Mouse (Mus musculus) lung, postnatal 0 days (tissue): ENCODE data around the gene Hoxa13. TPM values are rescaled to one million over a fixed set of nuclear protein-coding genes. Genes with fewer than 3 reads are reported as not detected.

ENCODE experiments used
- ATAC-seq: fragments of 200-750 bp; cut with Nextera tagmentation; 2 replicates; pipeline ENCODE4 v1.8.0; 2017; ENCODE audit warnings: moderate library complexity
- DNase-seq: peaks from one replicate; pipeline ENCODE4 v3.0.0-alpha.2; 2016; ENCODE audit warnings: low spot score
- H3K27ac ChIP-seq: fragments of 300-500 bp; sonication (generic); 2 replicates; pipeline ENCODE4 v1.5.1; 2014; ENCODE audit warnings: antibody characterized with exemption, mild to moderate bottlenecking, low read length, mixed read lengths
- H3K27me3 ChIP-seq: fragments of 300-500 bp; sonication (generic); replicated peaks from 2 replicates; pipeline ENCODE4 v1.6.1; 2014; ENCODE audit warnings: low read length, mixed read lengths; ENCODE audit not compliant: insufficient read depth
- H3K36me3 ChIP-seq: fragments of 300-500 bp; sonication (generic); 2 replicates; pipeline ENCODE4 v1.6.1; 2014; ENCODE audit warnings: low read length, mixed read lengths; ENCODE audit not compliant: insufficient read depth
- H3K4me1 ChIP-seq: fragments of 300-500 bp; sonication (generic); 2 replicates; pipeline ENCODE4 v1.6.1; 2014; ENCODE audit warnings: antibody characterized with exemption, low read depth, low read length, mixed read lengths; ENCODE audit not compliant: insufficient read depth
- H3K4me2 ChIP-seq: fragments of 300-500 bp; sonication (generic); replicated peaks from 2 replicates; pipeline ENCODE4 v1.6.1; 2014; ENCODE audit warnings: low read depth, mild to moderate bottlenecking, low read length, moderate library complexity, mixed read lengths
- H3K4me3 ChIP-seq: fragments of 300-500 bp; sonication (generic); 2 replicates; pipeline ENCODE4 v1.5.1; 2014; ENCODE audit warnings: low read depth, low read length
- H3K9ac ChIP-seq: fragments of 300-500 bp; sonication (generic); replicated peaks from 2 replicates; pipeline ENCODE4 v1.6.1; 2014; ENCODE audit warnings: low read depth, mild to moderate bottlenecking
- H3K9me3 ChIP-seq: fragments of 300-500 bp; sonication (generic); 2 replicates; pipeline ENCODE4 v1.6.1; 2016; ENCODE audit warnings: low read length, mixed read lengths
- CTCF ChIP-seq: IDR thresholded peaks from 2 replicates; pipeline ENCODE4 v1.5.1; 2016; ENCODE audit warnings: antibody characterized with exemption, mild to moderate bottlenecking
- EP300 ChIP-seq: IDR thresholded peaks from 2 replicates; pipeline ENCODE4 v1.6.1; 2016; ENCODE audit warnings: antibody characterized with exemption, mild to moderate bottlenecking, control low read depth
- WGBS: fragments of 180-500 bp; shearing (Covaris S2); extraction: QIAGEN DNeasy Blood & Tissue Kit; methylation state at CpG from one replicate; pipeline ENCODE4 v1.1.7; 2014; 5-methylcytosine and 5-hydroxymethylcytosine counted together
- polyA plus RNA-seq: library from polyadenylated mRNA; unstranded; fragments of >200 nt; fragmentation: Nextera tagmentation; extraction: Ambion mirVana; gene quantifications from 2 replicates; pipeline ENCODE4 v1.2.1, GENCODE M21; 2015

Hoxa13 gene
- polyA plus RNA-seq, 1 experiment from 2014 or later = not detected

- H3K27ac ChIP-seq = no peak overlapping the region
- no peaks in the 10 kb centered on the region for H3K36me3 ChIP-seq
- peak overlapping the region; percentile 85 for H3K4me2 ChIP-seq
- no peak overlapping the region for H3K9ac ChIP-seq
- 31% methylated on average over 12 of the region's 12 CpGs for WGBS
- H3K4me1 ChIP-seq = peaks cover 10% of the 10 kb centered on the region
- no peak for ATAC-seq
- no peaks in the 10 kb centered on the region for H3K9me3 ChIP-seq
- no peak for TF ChIP-seq CTCF
- no peak for TF ChIP-seq EP300
- no peak for DNase-seq
- peak overlapping the region; percentile 52 for H3K4me3 ChIP-seq
- H3K27me3 ChIP-seq = peaks cover 90% of the 10 kb centered on the region
Measured at GRCm38 (mm10) chr6:52220865-52221310, 39.8 kb downstream of the Hoxa13 start.

GRCm38 (mm10) chr6:52220003-52220864 lies 40.4 kb downstream of the Hoxa13 start:
- Histone ChIP-seq H3K36me3 (no peaks in the 10 kb centered on the region), H3K9me3 (no peaks in the 10 kb centered on the region), H3K4me1 (peaks cover 10% of the 10 kb centered on the region), H3K4me2 (no peak overlapping the region), H3K27me3 (peaks cover 90% of the 10 kb centered on the region), H3K9ac (no peak overlapping the region), H3K4me3 (no peak overlapping the region), H3K27ac (no peak overlapping the region)
- TF ChIP-seq EP300 = no peak
- TF ChIP-seq CTCF = no peak
- no peak for ATAC-seq
- no peak for DNase-seq
- WGBS = 52% methylated on average over 32 of the region's 32 CpGs

DNA sequence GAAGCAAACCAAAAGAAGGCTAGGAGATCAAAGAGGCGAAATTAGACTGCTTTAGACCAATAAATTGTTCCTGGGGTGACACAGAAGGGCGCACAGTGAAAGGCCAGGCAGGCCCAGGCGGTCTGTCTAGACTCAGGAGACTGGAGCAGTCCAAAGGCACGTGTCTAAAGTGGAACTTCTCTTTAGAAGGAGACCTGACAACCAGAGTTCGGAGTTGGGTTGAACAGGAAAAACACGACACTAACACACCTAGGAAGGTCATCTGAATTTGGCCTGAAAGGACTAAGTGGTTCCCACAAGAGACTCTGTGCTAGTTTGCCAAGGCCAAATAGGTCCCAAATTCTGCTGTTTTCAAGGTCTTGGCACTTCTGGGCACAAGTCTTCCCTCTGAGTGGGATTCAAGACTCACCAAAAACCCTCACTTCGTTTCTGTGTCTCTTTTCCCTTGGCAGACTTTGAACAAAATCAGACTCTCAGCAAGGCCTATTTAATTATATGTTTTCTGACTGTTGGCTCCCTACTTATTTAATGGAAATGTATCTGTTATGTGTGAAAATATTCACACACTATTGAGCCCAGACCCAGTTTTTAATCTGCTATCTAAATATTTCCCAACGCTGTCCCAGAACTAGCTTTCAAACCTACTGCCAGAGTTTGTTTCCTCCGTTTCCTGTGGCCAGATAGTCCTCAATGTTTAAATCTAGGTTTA lies 41.3 kb downstream of the Hoxa13 start:
- Histone ChIP-seq H3K4me1 (peaks cover 10% of the 10 kb centered on the region), H3K27ac (no peak overlapping the region), H3K36me3 (no peaks in the 10 kb centered on the region), H3K4me2 (no peak overlapping the region), H3K9ac (no peak overlapping the region), H3K9me3 (no peaks in the 10 kb centered on the region), H3K4me3 (no peak overlapping the region), H3K27me3 (peaks cover 90% of the 10 kb centered on the region)
- no peak for TF ChIP-seq EP300
- no peak for TF ChIP-seq CTCF
- 62% methylated on average over 9 of the region's 9 CpGs for WGBS
- ATAC-seq (no peak), DNase-seq (no peak)

DNA sequence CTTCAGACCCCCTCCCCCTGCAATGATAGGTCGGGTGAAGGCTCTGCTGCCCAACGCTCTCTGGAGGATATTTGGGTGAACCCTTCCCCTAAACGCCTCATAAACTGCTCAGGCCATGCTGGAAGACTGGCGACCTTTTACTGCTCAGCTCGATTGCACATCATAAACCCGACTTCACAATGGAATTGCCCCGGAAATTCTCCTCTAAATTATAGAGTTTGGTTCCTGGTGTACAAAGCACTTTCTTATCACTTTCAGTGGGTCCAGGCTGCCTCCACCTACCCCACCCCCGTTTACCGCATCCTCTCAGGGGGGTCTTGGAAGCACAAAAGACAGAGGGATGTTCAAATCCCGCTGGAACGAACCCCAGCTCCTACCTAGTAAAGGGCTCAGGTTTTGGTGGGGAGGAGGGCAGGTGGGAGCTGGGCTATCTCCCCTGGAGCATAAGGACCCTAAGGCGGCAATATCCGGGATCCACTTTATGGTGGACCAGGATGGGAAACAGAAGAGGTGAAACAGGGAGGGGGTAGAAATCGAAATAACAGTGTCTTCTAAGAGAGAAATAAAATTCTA lies 42.0 kb downstream of the Hoxa13 start:
- no peak overlapping the region for H3K4me3 ChIP-seq
- peaks cover 10% of the 10 kb centered on the region for H3K4me1 ChIP-seq
- ATAC-seq (no peak), DNase-seq (no peak)
- H3K27me3 ChIP-seq = peaks cover 88% of the 10 kb centered on the region
- H3K36me3 ChIP-seq = no peaks in the 10 kb centered on the region
- no peak overlapping the region for H3K9ac ChIP-seq
- H3K27ac ChIP-seq = no peak overlapping the region
- TF ChIP-seq EP300 = no peak
- TF ChIP-seq CTCF = no peak
- H3K9me3 ChIP-seq = no peaks in the 10 kb centered on the region
- 29% methylated on average over 14 of the region's 14 CpGs for WGBS
- H3K4me2 ChIP-seq = no peak overlapping the region

GRCm38 (mm10) chr6:52217895-52218642 lies 42.6 kb downstream of the Hoxa13 start:
- Histone ChIP-seq H3K27ac (no peak overlapping the region), H3K27me3 (peaks cover 86% of the 10 kb centered on the region), H3K4me1 (peaks cover 10% of the 10 kb centered on the region), H3K9me3 (no peaks in the 10 kb centered on the region), H3K9ac (0 out of 2 replicates have a peak overlapping the region, but pooled peaks have one; percentile 19), H3K4me3 (peak overlapping the region; percentile 39), H3K4me2 (peak overlapping the region; percentile 57), H3K36me3 (no peaks in the 10 kb centered on the region)
- DNase-seq (no peak), ATAC-seq (no peak)
- WGBS = 14% methylated on average over 23 of the region's 23 CpGs
- TF ChIP-seq EP300 = no peak
- TF ChIP-seq CTCF = no peak

- Histone ChIP-seq H3K4me3 (peak overlapping the region; percentile 39), H3K36me3 (no peaks in the 10 kb centered on the region), H3K4me1 (peaks cover 12% of the 10 kb centered on the region), H3K9me3 (no peaks in the 10 kb centered on the region), H3K9ac (0 out of 2 replicates have a peak overlapping the region, but pooled peaks have one; percentile 19), H3K27ac (no peak overlapping the region), H3K4me2 (peak overlapping the region; percentile 57), H3K27me3 (peaks cover 86% of the 10 kb centered on the region)
- DNase-seq (peak; percentile 64), ATAC-seq (peak; percentile 49)
- no peak for TF ChIP-seq EP300
- TF ChIP-seq CTCF = no peak
- WGBS = under 1% methylated on average over 25 of the region's 25 CpGs
Measured at GRCm38 (mm10) chr6:52217459-52217768, 43.3 kb downstream of the Hoxa13 start.
